Mouse (Mus musculus) kidney, adult 2 months (tissue): ENCODE data around the gene Sec16a.

Experiments used
- CTCF ChIP-seq: fragments of 200-500 bp; conservative IDR thresholded peaks from 2 replicates; pipeline ENCODE4 v1.5.1; 2011; ENCODE audit warnings: low read depth, mild to moderate bottlenecking, control low read depth, low read length, moderate library complexity, mixed read lengths; ENCODE audit not compliant: insufficient read depth, insufficient read length
- POLR2A ChIP-seq: fragments of 200-500 bp; IDR thresholded peaks from one replicate; pipeline ENCODE4 v1.6.1; 2011; ENCODE audit warnings: low read depth, low read length, control low read depth

GRCm38 (mm10) chr2:26447451-26447850, 2.4 kb upstream of the Sec16a start:
- TF ChIP-seq CTCF (no peak), POLR2A (no peak)
